Mouse (Mus musculus) midbrain, embryonic 10.5 days (tissue): ENCODE data around the gene Grin3b. TPM values are rescaled to one million over a fixed set of nuclear protein-coding genes. Genes with fewer than 3 reads are reported as not detected.

Experiments
- DNase-seq: peaks from one replicate; pipeline ENCODE4 v3.0.0-alpha.2; 2017; ENCODE audit warnings: low spot score
- H3K27ac ChIP-seq: fragments of 300-500 bp; sonication (generic); replicated peaks from 2 replicates; pipeline ENCODE4 v1.5.1; 2016; ENCODE audit warnings: mild to moderate bottlenecking
- H3K27me3 ChIP-seq: fragments of 300-500 bp; sonication (generic); 2 replicates; pipeline ENCODE4 v1.6.1; 2016; ENCODE audit warnings: low read depth, mild to moderate bottlenecking; ENCODE audit not compliant: poor library complexity, severe bottlenecking
- H3K36me3 ChIP-seq: fragments of 300-500 bp; sonication (generic); 2 replicates; pipeline ENCODE4 v1.6.1; 2016; ENCODE audit warnings: mild to moderate bottlenecking, moderate library complexity
- H3K4me1 ChIP-seq: fragments of 300-500 bp; sonication (generic); 2 replicates; pipeline ENCODE4 v1.6.1; 2016
- H3K4me3 ChIP-seq: fragments of 300-500 bp; sonication (generic); 2 replicates; pipeline ENCODE4 v1.5.1; 2016; ENCODE audit warnings: mild to moderate bottlenecking, moderate library complexity
- H3K9me3 ChIP-seq: fragments of 300-500 bp; sonication (generic); replicated peaks from 2 replicates; pipeline ENCODE4 v1.6.1; 2016; ENCODE audit warnings: mild to moderate bottlenecking
- WGBS: fragments of 180-500 bp; shearing (Covaris S2); methylation state at CpG from one replicate; pipeline ENCODE4 v1.1.7; 2016; 5-methylcytosine and 5-hydroxymethylcytosine counted together
- polyA plus RNA-seq: library from polyadenylated mRNA; unstranded; fragments of >200 nt; fragmentation: Nextera tagmentation; extraction: Ambion mirVana; gene quantifications from 2 replicates; pipeline ENCODE4 v1.2.1, GENCODE M21; 2016

Gene Grin3b
- polyA plus RNA-seq: 0.25 and 0.30 TPM in 2 replicates

GRCm38 (mm10) chr10:79970415-79971182, at the start of gene Grin3b:
Grin3b (plus strand) TSS chr10:79970715.
- DNase-seq: no peak
- H3K4me1 ChIP-seq: peaks cover 13% of the 10 kb centered on the region
- peaks cover 67% of the 10 kb centered on the region for H3K27me3 ChIP-seq
- peaks cover 51% of the 10 kb centered on the region for H3K36me3 ChIP-seq
- peak within 1 kb of the TSS; percentile 52; the same call in 1 of the 2 replicates for H3K27ac ChIP-seq
- H3K4me3 ChIP-seq: peak within 1 kb of the TSS; percentile 53
- 9% methylated on average over 47 of the region's 47 CpGs for WGBS
- H3K9me3 ChIP-seq: no peaks in the 10 kb centered on the region

GRCm38 (mm10) chr10:79920958-79921535, 49.5 kb upstream of the Grin3b start, which contains the start of gene R3hdm4:
R3hdm4 (minus strand) TSS chr10:79921208.
- Histone ChIP-seq H3K9me3 (no peaks in the 10 kb centered on the region), H3K27ac (no peak within 1 kb of the TSS; the same call in 1 of the 2 replicates), H3K4me1 (peaks cover 71% of the 10 kb centered on the region), H3K27me3 (peaks cover 77% of the 10 kb centered on the region), H3K36me3 (no peaks in the 10 kb centered on the region), H3K4me3 (peak within 1 kb of the TSS; percentile 76)
- DNase-seq: no peak
- 4% methylated on average over 41 of the region's 41 CpGs for WGBS

- no peak overlapping the region for H3K27ac ChIP-seq
- H3K27me3 ChIP-seq: peaks cover 80% of the 10 kb centered on the region
- no peaks in the 10 kb centered on the region for H3K36me3 ChIP-seq
- peak overlapping the region; percentile 76 for H3K4me3 ChIP-seq
- peak; percentile 43 for DNase-seq
- under 1% methylated on average over 34 of the region's 34 CpGs for WGBS
- no peaks in the 10 kb centered on the region for H3K9me3 ChIP-seq
- H3K4me1 ChIP-seq: peaks cover 71% of the 10 kb centered on the region
Measured at GRCm38 (mm10) chr10:79921572-79921971, 48.9 kb upstream of the Grin3b start.

- peak; percentile 88 for DNase-seq
- Histone ChIP-seq H3K27ac (no peak overlapping the region), H3K27me3 (peaks cover 46% of the 10 kb centered on the region), H3K9me3 (no peaks in the 10 kb centered on the region), H3K4me3 (peak overlapping the region; percentile 98; the same call in 1 of the 2 replicates), H3K36me3 (0 out of 2 replicates have a peak, but pooled peaks cover 2% of the 10 kb centered on the region), H3K4me1 (peaks cover 69% of the 10 kb centered on the region)
- WGBS: 11% methylated on average over 29 of the region's 29 CpGs
Measured at GRCm38 (mm10) chr10:79924998-79925784, 45.3 kb upstream of the Grin3b start.

- H3K9me3 ChIP-seq: no peaks in the 10 kb centered on the region
- DNase-seq: no peak
- H3K27me3 ChIP-seq: peaks cover 38% of the 10 kb centered on the region
- peaks cover 69% of the 10 kb centered on the region for H3K4me1 ChIP-seq
- 15% methylated on average over 15 of the region's 15 CpGs for WGBS
- H3K36me3 ChIP-seq: peaks cover 9% of the 10 kb centered on the region
- H3K27ac ChIP-seq: peak overlapping the region; percentile 95
- H3K4me3 ChIP-seq: peak overlapping the region; percentile 98
Measured at GRCm38 (mm10) chr10:79925785-79926490, 44.6 kb upstream of the Grin3b start.

- Histone ChIP-seq H3K4me1 (peaks cover 69% of the 10 kb centered on the region), H3K36me3 (peaks cover 17% of the 10 kb centered on the region), H3K4me3 (peak within 1 kb of the TSS; percentile 98), H3K27me3 (peaks cover 31% of the 10 kb centered on the region), H3K27ac (peak within 1 kb of the TSS; percentile 95), H3K9me3 (no peaks in the 10 kb centered on the region)
- peak; percentile 91 for DNase-seq
- WGBS: under 1% methylated on average over 63 of the region's 63 CpGs
Measured at GRCm38 (mm10) chr10:79926491-79927323, 43.8 kb upstream of the Grin3b start, which contains the start of gene Arid3a. Arid3a (plus strand) TSS chr10:79927043.

GRCm38 (mm10) chr10:79927324-79928029, 43.0 kb upstream of the Grin3b start:
- H3K4me1 ChIP-seq: peaks cover 74% of the 10 kb centered on the region
- peak overlapping the region; percentile 95 for H3K27ac ChIP-seq
- H3K36me3 ChIP-seq: peaks cover 25% of the 10 kb centered on the region
- peak overlapping the region; percentile 98 for H3K4me3 ChIP-seq
- DNase-seq: peak; percentile 83
- under 1% methylated on average over 54 of the region's 54 CpGs for WGBS
- H3K27me3 ChIP-seq: peaks cover 23% of the 10 kb centered on the region
- H3K9me3 ChIP-seq: no peaks in the 10 kb centered on the region

- WGBS: under 1% methylated on average over 29 of the region's 29 CpGs
- Histone ChIP-seq H3K36me3 (peaks cover 31% of the 10 kb centered on the region), H3K27me3 (peaks cover 16% of the 10 kb centered on the region), H3K4me3 (peak overlapping the region; percentile 98), H3K27ac (peak overlapping the region; percentile 95), H3K4me1 (peaks cover 81% of the 10 kb centered on the region), H3K9me3 (no peaks in the 10 kb centered on the region)
- peak; percentile 70 for DNase-seq
Measured at GRCm38 (mm10) chr10:79928030-79928694, 42.4 kb upstream of the Grin3b start.

- H3K9me3 ChIP-seq: no peaks in the 10 kb centered on the region
- WGBS: 30% methylated on average over 9 of the region's 9 CpGs
- H3K36me3 ChIP-seq: peaks cover 41% of the 10 kb centered on the region
- peak overlapping the region; percentile 98 for H3K4me3 ChIP-seq
- H3K4me1 ChIP-seq: peaks cover 86% of the 10 kb centered on the region
- no peak for DNase-seq
- peaks cover 7% of the 10 kb centered on the region for H3K27me3 ChIP-seq
- H3K27ac ChIP-seq: peak overlapping the region; percentile 95
Measured at GRCm38 (mm10) chr10:79928907-79929701, 41.4 kb upstream of the Grin3b start.
